Mouse (Mus musculus): ENCODE results near the gene Vps16. TPM values are rescaled to one million over a fixed set of nuclear protein-coding genes. Genes with fewer than 3 reads are reported as not detected.

Vps16 gene
- total RNA-seq, 1 experiment from 2014 or later = 208 TPM

- ATAC-seq (ENCODE audit: extremely low read depth, insufficient number of reproducible peaks, low FRiP score, poor library complexity, severe bottlenecking) = no peak
Measured at GRCm38 (mm10) chr2:130452266-130452665, 28.1 kb downstream of the Vps16 start.

- no peak for ATAC-seq (ENCODE audit: extremely low read depth, insufficient number of reproducible peaks, low FRiP score, poor library complexity, severe bottlenecking)
Measured at GRCm38 (mm10) chr2:130453421-130453820, 29.3 kb downstream of the Vps16 start.

GRCm38 (mm10) chr2:130454748-130455370, 30.7 kb downstream of the Vps16 start:
- ATAC-seq (ENCODE audit: extremely low read depth, insufficient number of reproducible peaks, low FRiP score, poor library complexity, severe bottlenecking) = no peak

- no peak for ATAC-seq (ENCODE audit: extremely low read depth, insufficient number of reproducible peaks, low FRiP score, poor library complexity, severe bottlenecking)
Measured at GRCm38 (mm10) chr2:130457871-130458270, 33.7 kb downstream of the Vps16 start.

GRCm38 (mm10) chr2:130459576-130459975, 35.4 kb downstream of the Vps16 start:
- no peak for ATAC-seq (ENCODE audit: extremely low read depth, insufficient number of reproducible peaks, low FRiP score, poor library complexity, severe bottlenecking)

GRCm38 (mm10) chr2:130461287-130462071, 37.3 kb downstream of the Vps16 start:
- no peak for ATAC-seq (ENCODE audit: extremely low read depth, insufficient number of reproducible peaks, low FRiP score, poor library complexity, severe bottlenecking)

- no peak for ATAC-seq (ENCODE audit: extremely low read depth, insufficient number of reproducible peaks, low FRiP score, poor library complexity, severe bottlenecking)
Measured at GRCm38 (mm10) chr2:130466438-130466837, 42.3 kb downstream of the Vps16 start.

- ATAC-seq (ENCODE audit: extremely low read depth, insufficient number of reproducible peaks, low FRiP score, poor library complexity, severe bottlenecking) = no peak
Measured at GRCm38 (mm10) chr2:130469366-130469765, 45.2 kb downstream of the Vps16 start.

- no peak for ATAC-seq (ENCODE audit: extremely low read depth, insufficient number of reproducible peaks, low FRiP score, poor library complexity, severe bottlenecking)
Measured at GRCm38 (mm10) chr2:130469935-130470334, 45.8 kb downstream of the Vps16 start.

- no peak for ATAC-seq (ENCODE audit: extremely low read depth, insufficient number of reproducible peaks, low FRiP score, poor library complexity, severe bottlenecking)
Measured at GRCm38 (mm10) chr2:130472908-130473510, 48.9 kb downstream of the Vps16 start.

- ATAC-seq (ENCODE audit: extremely low read depth, insufficient number of reproducible peaks, low FRiP score, poor library complexity, severe bottlenecking) = no peak
Measured at GRCm38 (mm10) chr2:130475764-130476163, 51.6 kb downstream of the Vps16 start.

- no peak for ATAC-seq (ENCODE audit: extremely low read depth, insufficient number of reproducible peaks, low FRiP score, poor library complexity, severe bottlenecking)
Measured at GRCm38 (mm10) chr2:130476666-130477297, 52.6 kb downstream of the Vps16 start.

- no peak for ATAC-seq (ENCODE audit: extremely low read depth, insufficient number of reproducible peaks, low FRiP score, poor library complexity, severe bottlenecking)
Measured at GRCm38 (mm10) chr2:130482177-130482576, 58.0 kb downstream of the Vps16 start.

GRCm38 (mm10) chr2:130482700-130483099, 58.6 kb downstream of the Vps16 start:
- no peak for ATAC-seq (ENCODE audit: extremely low read depth, insufficient number of reproducible peaks, low FRiP score, poor library complexity, severe bottlenecking)

GRCm38 (mm10) chr2:130484206-130484605, 60.1 kb downstream of the Vps16 start:
- no peak for ATAC-seq (ENCODE audit: extremely low read depth, insufficient number of reproducible peaks, low FRiP score, poor library complexity, severe bottlenecking)

GRCm38 (mm10) chr2:130488002-130488401, 63.9 kb downstream of the Vps16 start:
- ATAC-seq (ENCODE audit: extremely low read depth, insufficient number of reproducible peaks, low FRiP score, poor library complexity, severe bottlenecking) = no peak

GRCm38 (mm10) chr2:130488600-130488999, 64.5 kb downstream of the Vps16 start:
- ATAC-seq (ENCODE audit: extremely low read depth, insufficient number of reproducible peaks, low FRiP score, poor library complexity, severe bottlenecking) = 0 out of 2 replicates have a peak, but pooled peaks have one; percentile 16

- no peak for ATAC-seq (ENCODE audit: extremely low read depth, insufficient number of reproducible peaks, low FRiP score, poor library complexity, severe bottlenecking)
Measured at GRCm38 (mm10) chr2:130491162-130491561, 67.0 kb downstream of the Vps16 start.

- no peak for ATAC-seq (ENCODE audit: extremely low read depth, insufficient number of reproducible peaks, low FRiP score, poor library complexity, severe bottlenecking)
Measured at GRCm38 (mm10) chr2:130491587-130491986, 67.4 kb downstream of the Vps16 start.

All from neutrophil, adult 5-6 weeks (primary cell).